Mouse (Mus musculus): Measurements from ENCODE around the gene Ascc3. TPM values are rescaled to one million over a fixed set of nuclear protein-coding genes. Genes with fewer than 3 reads are reported as not detected.

Gene Ascc3
- total RNA-seq (2014; fragmentation: Nextera tagmentation), result 25.8 and 35.2 TPM in 2 replicates
- total RNA-seq (2017), result 32.1 and 34.2 TPM in 2 replicates

DNA sequence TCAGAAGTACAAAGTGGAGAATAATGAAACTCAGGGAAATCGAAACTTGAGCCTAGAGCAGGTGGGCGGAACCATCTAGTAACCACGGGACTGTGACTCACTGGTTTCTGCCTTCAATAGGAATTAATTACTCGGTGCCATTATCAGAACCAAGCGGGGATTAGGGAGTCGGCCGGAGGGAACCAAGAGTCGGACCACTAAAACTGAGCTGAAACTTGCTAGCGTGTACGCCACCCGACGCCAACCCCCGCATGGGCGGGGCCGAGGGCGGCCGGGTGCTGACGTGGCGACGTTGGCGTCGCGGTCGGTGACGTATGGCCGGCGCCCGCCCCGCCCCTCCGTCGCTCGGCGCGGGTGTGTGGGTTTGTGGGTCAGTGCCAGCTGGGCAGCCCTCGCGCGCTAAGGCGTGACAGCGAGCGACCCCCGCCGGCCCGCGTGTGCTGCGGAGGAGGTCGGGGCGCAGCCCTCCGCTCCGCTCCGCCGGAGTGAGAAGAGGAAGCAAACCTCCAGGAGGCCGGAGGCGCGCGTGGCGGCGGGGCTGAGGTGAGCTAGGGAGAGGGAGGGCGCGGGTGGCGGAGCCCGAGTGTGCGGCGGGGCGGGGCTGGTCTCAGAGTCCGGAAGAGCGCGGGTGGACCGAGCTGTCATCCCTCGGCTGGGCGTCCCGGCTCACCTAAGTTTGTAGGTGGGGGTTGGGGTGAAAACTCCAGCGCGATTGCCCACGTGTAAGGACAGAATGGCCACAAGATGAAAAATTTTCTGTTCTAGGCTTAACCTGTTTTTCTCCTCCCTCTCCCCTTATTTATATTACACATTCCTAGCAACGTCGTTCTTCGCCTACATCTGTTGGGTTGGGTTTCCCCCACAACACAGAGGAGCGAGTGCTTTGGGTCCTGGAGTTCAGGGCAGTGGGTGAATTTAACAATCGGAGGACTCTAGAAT, at the start of gene Ascc3:
Gene Ascc3, plus strand, starts transcription at position 315 of the 939 bp plus-strand sequence.
- peak; percentile 93 for ATAC-seq (replicated peaks; ENCODE audit: poor library complexity, severe bottlenecking)

DNA sequence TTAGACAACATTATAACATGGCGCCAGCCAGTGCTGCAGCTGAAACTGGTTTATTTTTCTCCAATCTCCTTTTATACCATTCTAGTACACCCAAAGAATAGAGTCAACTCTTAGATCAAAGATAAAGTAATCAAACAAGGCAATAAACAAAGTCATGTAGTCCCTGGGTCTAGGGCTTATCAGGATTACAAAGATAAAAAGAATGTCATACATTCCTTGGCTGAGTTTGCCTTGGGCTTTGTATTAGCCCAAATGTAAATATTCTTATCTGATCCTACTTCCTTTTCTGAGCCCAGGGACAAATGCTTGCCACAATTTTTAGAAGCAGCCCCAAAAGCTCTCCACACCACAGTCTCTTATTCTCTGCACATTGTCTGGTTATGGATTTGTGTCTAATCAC, 7.7 kb upstream of the Ascc3 start:
- no peak for ATAC-seq (replicated peaks; ENCODE audit: poor library complexity, severe bottlenecking)

DNA sequence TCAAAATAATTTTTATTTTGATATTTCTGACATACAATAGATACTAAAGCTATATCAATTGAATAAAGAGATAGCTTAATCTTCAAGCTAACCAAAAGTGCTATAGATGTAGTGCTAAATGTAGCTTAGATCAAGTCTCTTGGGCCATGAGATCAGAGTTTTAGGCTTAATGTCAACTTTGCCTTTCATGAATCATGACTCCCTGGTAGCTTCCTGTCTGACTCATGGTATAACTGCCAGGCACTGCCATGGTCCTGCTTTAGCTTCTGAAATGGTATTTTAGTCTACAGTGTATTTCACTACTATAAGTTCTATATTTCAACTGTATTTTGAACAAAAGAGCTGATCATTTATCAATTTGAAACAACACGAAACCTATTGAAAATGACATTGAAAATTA, 5.9 kb upstream of the Ascc3 start:
- ATAC-seq (replicated peaks; ENCODE audit: poor library complexity, severe bottlenecking), result no peak

DNA sequence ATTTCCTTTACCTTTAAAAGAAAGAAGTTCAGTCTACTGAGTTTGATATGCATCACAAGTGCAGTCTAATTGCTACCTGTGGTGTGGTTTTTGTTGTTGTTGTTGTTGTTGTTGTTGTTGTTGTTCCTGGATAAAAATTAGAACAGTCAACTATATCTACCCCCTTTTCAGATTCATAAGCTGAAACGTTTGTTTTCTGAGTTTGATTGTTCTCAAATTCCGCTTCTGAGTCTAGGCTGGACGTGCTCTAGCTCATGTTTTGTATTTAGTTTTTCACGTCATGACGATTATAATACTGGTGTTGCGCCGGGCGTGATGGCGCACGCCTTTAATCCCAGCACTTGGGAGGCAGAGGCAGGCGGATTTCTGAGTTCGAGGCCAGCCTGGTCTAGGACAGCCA, 902 bp downstream of the Ascc3 start:
- no peak for ATAC-seq (replicated peaks; ENCODE audit: poor library complexity, severe bottlenecking)

DNA sequence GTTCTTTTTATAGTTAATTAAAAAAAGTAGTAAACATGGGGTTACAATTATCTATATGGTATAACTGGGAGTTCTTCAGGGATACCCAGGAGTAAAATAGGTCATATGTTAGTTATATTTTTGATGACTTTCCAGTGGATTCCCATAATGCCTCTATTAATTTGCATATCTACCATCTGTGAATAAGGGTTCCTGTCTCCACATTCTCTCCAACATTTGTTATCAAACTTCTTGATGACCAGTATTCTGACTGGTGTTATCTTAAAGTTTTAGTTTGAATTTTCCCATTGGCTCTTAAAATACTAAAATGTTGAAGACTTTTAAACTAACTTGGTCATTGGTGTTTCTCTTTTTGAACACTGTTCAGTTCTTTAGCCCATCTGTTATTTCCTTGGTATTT, 2.9 kb downstream of the Ascc3 start:
- no peak for ATAC-seq (replicated peaks; ENCODE audit: poor library complexity, severe bottlenecking)

DNA sequence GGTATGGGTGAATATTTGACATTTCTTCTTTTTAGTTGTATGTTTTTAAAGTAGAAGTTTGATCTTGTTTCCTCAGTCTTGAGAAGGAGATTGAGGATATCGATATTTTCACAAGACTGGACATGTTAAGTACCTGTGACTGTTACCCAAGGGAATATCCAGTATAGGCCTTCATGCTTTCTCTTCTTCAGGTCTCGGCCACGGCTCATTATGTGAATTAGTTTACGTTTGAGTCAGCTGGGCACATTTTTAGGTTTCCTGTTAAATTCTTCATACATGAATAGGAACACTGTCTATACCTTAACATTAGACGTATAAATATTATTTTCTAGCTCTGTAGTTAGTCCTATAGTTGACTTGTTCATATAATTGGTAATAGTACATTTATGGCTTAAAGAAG, 12.4 kb downstream of the Ascc3 start:
- no peak for ATAC-seq (replicated peaks; ENCODE audit: poor library complexity, severe bottlenecking)

DNA sequence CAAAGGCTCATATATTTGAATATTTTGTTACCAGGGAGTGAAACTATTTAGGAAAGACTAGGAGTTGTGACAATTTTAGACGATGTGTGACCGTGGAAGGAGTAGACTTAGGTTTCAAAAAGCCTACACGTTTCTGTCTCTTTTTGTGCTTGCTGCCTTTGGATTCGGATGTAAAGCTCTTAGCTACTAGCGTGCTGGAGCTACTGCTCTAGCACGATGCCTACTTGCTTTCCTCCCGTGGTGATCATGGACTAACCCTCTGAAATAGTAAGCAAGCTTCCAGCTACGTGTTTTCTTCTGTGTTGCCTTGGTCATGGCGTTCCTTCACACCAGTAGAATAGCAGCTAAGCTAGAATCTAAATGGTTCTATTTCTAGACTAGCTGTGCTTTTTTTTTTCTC, 21.4 kb downstream of the Ascc3 start:
- no peak for ATAC-seq (replicated peaks; ENCODE audit: poor library complexity, severe bottlenecking)

DNA sequence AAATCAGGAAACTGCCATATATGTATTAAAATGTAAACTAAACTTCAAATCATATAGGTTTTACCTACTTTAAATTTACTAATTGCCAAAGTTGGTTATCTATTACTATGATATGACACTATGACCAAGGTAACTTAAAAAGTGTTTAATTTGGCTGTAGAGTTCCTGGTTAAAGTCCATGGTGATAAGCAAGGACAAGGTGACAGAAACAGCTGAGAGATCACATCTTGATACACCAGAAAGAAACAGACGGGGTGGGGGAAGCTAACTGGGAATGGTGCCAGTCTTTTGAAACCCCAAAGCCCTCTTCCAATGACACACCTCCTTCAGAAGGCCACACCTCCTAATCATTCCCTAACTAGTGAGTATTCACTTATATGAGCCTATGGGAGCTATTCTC, 33.4 kb downstream of the Ascc3 start:
- ATAC-seq (replicated peaks; ENCODE audit: poor library complexity, severe bottlenecking), result no peak

DNA sequence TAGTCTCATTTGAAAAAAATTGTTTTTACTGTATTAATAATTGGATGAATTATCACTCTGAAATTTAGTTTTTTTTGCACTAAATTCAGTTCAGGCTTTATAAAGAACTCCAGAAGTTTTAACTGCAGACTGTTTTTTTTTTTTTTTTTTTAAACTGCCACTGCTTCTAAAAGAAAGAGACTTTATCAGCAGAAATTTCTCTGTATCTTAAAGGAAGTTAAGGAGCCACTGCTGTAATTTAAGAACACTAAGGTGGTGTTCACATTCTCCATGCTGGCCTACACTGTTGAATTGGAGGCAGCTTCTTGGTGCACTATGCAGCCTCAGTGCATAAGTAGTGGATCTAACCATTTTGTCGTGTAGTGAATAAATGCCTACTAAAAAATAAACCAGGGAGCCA, 47.1 kb downstream of the Ascc3 start:
- ATAC-seq (replicated peaks; ENCODE audit: poor library complexity, severe bottlenecking), result no peak

DNA sequence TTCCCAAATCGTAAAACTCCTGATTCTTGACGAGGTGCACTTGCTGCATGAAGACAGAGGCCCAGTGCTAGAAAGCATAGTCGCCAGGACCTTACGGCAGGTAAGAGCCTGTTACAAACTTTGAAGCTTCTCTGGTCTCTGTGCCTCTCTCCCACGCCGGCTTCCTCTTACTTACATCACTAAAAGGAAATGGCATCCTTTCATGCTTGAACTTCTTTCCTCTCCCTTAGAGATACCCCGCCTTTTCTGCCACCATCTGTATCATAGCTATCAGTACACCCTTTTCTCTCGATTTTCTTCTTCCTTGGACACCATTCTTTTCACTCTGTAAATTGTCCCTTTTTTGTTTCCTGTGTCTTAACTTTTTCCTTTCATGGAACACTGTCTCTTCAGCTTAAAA, 58.1 kb downstream of the Ascc3 start:
- ATAC-seq (replicated peaks; ENCODE audit: poor library complexity, severe bottlenecking), result no peak

DNA sequence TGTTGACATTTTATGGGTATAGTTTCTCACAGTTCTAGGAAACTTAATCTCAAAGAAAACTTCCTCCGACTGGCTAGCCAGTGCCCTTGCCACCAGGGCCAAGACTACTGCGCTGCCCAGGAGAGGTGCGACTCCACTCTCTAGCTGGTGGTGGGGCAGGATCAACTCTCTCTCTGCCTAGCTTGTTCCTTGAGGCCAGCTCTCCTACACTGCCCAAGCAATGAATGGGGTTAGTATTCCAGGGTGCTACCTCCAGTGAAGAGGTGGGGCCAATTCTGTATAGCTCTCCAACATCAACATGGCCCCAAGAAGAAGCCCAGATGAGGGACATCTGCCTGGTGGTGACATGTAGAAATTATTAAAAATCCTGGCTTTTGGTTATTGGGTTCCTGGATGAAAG, 61.1 kb downstream of the Ascc3 start:
- no peak for ATAC-seq (replicated peaks; ENCODE audit: poor library complexity, severe bottlenecking)

DNA sequence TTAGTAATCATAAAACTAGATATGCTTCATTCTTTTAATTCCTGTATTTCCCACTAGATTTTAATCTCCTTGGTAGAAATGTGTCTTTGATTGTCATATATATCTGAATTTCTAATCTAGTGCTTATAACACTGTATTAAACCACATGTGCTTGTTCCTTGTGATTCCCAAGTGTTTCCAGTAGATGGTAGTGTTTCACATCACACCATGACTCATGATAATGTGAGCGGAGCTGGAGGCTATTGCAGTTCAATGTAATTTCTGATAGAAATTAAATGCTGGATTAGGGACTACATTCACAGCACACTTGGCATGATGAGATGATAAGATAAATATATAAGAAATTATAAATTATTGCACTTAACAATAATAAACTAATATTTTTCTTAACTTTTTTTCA, 64.9 kb downstream of the Ascc3 start:
- ATAC-seq (replicated peaks; ENCODE audit: poor library complexity, severe bottlenecking), result peak; percentile 86

DNA sequence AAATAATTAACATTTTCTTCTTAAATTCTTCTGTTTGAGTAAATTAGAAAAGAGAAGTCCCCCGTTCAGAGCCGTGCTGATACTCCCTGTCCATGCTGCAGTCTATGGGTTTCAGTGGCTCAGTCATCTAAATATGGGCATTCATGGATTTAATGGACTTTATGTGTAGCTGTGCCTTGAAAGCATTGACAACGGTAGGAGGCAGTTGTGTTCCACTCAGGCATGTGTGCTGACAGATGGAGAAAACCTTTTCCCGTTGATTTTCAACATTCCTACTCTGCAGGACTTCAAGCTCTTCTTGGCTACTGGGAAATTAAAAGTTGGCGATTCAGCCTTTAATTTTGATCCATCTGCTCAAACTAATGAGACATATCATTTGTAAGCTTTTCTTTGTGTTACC, 79.0 kb downstream of the Ascc3 start:
- no peak for ATAC-seq (replicated peaks; ENCODE audit: poor library complexity, severe bottlenecking)

DNA sequence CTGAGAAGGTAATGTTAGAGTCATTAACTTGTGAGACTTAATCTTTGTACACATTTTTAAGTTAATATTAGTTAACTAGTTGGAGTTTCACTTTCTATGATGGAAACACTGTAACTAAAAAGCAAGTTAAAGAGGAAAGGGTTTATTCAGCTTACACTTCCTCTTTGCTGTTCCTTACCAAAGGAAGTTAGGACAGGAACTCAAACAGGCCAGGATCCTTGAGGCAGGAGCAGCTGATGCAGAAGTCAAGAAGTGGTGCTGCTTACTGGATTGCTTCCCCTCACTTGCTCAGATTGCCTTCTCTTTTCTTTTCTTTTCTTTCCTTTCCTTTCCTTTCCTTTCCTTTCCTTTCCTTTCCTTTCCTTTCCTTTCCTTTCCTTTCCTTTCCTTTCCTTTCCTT, 97.9 kb downstream of the Ascc3 start:
- ATAC-seq (replicated peaks; ENCODE audit: poor library complexity, severe bottlenecking), result peak; percentile 80

DNA sequence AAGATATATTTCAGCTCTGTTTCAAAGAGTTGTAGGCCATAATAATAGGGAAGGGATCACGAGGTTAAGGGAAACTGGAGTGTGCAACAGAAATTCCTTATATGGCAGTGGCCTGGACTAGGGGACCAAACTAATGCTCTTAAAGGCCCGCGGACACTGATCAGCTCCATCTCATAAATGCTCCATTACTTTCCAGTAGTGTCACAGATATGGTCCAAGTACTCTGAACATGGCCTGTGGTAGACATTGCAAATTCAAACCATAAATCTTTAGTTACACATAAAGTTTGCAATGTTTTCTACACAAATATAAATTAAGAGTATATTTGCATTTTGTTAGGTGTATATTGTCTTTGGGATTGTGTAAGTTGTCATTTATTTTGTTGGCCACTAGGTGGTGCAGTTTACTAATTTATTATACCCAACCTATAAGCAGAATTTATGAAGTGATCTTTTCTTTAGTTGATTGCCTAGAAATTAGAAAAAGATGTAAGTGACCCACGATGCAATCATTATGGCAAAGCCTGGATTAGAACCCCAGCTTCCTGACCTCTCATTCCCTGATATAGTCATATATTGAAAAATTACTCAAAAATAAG, 106.5 kb downstream of the Ascc3 start:
- ATAC-seq (replicated peaks; ENCODE audit: poor library complexity, severe bottlenecking), result peak; percentile 66

DNA sequence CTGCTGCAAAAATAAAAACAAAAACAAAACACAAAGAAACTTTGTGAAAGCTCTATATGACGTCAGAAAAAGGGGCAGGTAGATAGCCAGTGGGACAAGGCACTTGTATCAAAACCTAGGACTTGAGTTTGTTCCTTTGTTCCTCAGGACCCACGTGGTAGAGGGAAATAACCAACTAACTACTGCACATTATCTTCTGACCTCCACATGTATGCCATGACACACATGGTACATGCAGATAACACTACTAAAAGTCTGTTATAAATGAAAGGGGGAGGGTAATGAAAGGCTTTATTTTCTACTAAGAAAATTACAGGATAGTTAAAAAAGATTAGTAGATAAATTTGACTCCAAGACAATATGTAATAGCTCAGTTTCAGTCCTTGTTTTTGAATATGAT, 109.3 kb downstream of the Ascc3 start:
- ATAC-seq (replicated peaks; ENCODE audit: poor library complexity, severe bottlenecking), result no peak

DNA sequence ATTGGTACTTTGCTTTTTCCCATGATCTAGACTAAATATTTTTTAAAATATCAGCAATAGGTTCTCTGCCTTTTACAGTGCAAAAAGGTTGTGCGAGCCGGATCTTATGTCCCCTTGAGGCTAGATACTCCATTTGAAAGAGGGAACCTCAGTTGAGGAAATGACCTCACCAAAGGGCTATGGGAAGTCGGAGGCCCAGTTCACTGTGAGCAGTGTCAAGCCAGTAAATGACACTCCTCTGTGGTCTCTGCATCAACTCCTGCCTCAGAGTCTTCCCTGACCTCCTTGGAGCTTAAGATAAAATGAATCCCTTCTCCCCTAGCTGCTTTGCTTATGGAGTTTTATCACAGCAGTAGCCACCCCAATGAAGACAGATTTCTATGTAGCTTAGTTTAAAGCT, 109.9 kb downstream of the Ascc3 start:
- ATAC-seq (replicated peaks; ENCODE audit: poor library complexity, severe bottlenecking), result 0 out of 2 replicates have a peak, but pooled peaks have one; percentile 30

DNA sequence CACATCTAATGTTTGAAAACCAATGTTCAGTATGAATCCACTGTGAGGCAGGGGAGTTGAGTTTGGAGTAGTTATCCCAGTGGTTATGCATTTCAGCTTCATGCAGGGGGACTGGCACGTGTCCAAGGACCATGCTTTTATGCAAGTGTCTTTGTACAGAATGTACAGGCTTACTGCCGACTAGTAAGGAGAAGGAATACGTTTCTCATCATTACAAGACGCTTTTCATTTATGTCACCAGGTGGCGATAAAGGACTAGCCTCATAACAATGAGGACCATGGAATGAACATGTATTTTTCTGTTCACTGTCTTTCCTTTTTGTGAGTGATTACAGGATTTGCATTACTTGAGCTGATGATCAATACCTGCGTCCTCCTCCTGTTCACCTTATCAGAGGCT, 111.7 kb downstream of the Ascc3 start:
- peak; percentile 69 for ATAC-seq (replicated peaks; ENCODE audit: poor library complexity, severe bottlenecking)

DNA sequence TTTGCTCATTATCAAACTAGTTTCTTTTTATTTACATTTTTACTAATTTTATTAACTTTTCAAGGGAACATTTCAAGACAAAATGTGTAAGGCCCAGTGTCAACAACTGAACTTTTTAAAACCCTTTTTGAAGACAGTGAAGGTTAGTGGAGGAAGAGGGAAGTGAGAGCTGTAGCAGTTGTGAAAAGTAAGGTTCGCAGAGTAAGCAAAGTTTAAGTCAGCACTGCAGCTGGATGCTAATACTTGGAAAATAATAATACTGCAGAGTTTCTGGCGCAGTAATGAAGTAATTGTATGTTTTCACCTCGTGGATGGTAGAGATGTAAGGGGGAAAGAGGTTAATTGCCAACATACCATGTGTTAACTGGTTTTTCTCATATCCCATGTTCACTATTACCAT, 112.4 kb downstream of the Ascc3 start:
- no peak for ATAC-seq (replicated peaks; ENCODE audit: poor library complexity, severe bottlenecking)

DNA sequence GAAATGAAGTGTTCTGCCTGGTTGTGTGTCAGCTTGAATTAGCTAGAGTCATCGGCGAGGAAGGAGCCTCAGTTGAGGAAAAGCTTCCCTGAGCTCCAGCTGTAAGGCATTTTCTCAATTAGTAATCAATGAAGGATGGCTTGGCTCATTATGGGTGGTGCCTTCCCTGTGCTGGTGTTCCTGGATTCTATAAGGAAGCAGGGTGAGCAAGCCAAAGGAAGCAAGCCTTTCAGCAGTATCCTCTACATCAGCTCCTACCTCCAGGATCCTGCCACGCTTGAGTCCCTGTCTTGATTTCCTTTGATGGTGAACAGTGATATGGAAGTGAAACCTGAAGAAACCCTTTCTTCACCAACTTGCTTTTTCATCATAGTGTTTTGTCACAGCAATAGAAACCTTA, 118.8 kb downstream of the Ascc3 start:
- peak; percentile 50 for ATAC-seq (replicated peaks; ENCODE audit: poor library complexity, severe bottlenecking)

DNA sequence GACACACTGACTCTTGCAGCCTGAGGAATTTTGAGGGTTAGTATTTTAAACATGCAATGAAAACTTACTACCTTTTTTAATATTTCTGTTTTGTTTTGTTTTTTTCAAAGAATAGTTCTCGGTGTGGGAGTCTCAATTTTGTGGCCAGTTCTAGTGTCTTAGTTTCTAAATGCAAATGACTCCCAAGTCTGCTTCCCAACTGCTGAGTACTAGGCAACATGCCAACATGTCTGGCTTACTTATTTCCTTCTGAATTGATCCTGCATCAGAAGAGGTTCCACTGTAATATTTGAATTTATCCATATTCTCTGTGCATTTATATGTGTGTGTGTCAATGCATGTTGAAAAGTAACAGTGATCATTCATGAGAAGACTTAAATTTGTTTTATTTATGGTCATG, 119.3 kb downstream of the Ascc3 start:
- no peak for ATAC-seq (replicated peaks; ENCODE audit: poor library complexity, severe bottlenecking)

DNA sequence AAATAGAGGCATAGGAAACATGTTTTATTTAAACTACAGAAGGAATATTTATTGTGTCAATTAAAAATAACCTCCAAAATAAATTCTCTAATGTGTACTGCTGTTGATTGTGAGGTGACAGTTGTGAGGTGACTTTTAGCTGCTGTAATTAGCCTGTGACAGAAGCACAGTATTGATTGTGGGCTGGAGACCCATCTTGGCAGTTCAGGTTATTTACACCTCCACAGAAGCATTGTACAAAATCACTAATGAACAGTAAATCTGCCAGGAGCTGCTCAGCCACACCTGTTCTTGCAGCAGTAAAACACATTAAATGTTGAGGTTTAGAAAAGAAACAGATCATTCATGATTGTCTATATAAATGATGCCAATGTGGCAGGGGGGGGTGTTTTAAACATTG, 141.0 kb downstream of the Ascc3 start:
- ATAC-seq (replicated peaks; ENCODE audit: poor library complexity, severe bottlenecking), result no peak

All from granulocyte monocyte progenitor cell, adult 5-6 weeks (primary cell).